Mouse (Mus musculus) kidney, adult 2 months (tissue): ENCODE results near the gene Slc28a1. TPM values are rescaled to one million over a fixed set of nuclear protein-coding genes. Genes with fewer than 3 reads are reported as not detected.
"Not testable (repeated sequence)": the region's sequence is repeated elsewhere in the genome, so short reads cannot be mapped to it uniquely, and the experiment has no call there.

Source experiments
- DNase-seq: peaks from one replicate; pipeline ENCODE4 v3.0.0; 2021
- H3K27ac ChIP-seq: fragments of 200-500 bp; 2 replicates; pipeline ENCODE4 v1.5.1; 2012; ENCODE audit warnings: low read depth, low read length, control low read depth, inconsistent platforms; ENCODE audit not compliant: insufficient read depth
- H3K27me3 ChIP-seq: fragments of 200-500 bp; replicated peaks from 2 replicates; pipeline ENCODE4 v1.6.1; 2012; ENCODE audit warnings: mild to moderate bottlenecking, moderate library complexity, low read length, inconsistent platforms; ENCODE audit not compliant: control insufficient read depth, insufficient read depth
- H3K36me3 ChIP-seq: fragments of 200-500 bp; 2 replicates; pipeline ENCODE4 v1.6.1; 2012; ENCODE audit warnings: mild to moderate bottlenecking, moderate library complexity, low read length, inconsistent platforms; ENCODE audit not compliant: control insufficient read depth, insufficient read depth
- H3K4me1 ChIP-seq: fragments of 200-500 bp; 2 replicates; pipeline ENCODE4 v1.6.1; 2011; ENCODE audit warnings: low read length; ENCODE audit not compliant: control insufficient read depth, insufficient read depth
- H3K4me3 ChIP-seq: fragments of 200-500 bp; 2 replicates; pipeline ENCODE4 v1.5.1; 2011; ENCODE audit warnings: mild to moderate bottlenecking, low read depth, low read length, control low read depth; ENCODE audit not compliant: insufficient read depth
- CTCF ChIP-seq: fragments of 200-500 bp; conservative IDR thresholded peaks from 2 replicates; pipeline ENCODE4 v1.5.1; 2011; ENCODE audit warnings: low read depth, mild to moderate bottlenecking, control low read depth, low read length, moderate library complexity, mixed read lengths; ENCODE audit not compliant: insufficient read depth, insufficient read length
- POLR2A ChIP-seq: fragments of 200-500 bp; IDR thresholded peaks from one replicate; pipeline ENCODE4 v1.6.1; 2011; ENCODE audit warnings: low read depth, low read length, control low read depth
- WGBS: fragments of 180-500 bp; shearing (Covaris S2); methylation state at CpG from one replicate; pipeline ENCODE4 v1.1.7; 2018; 5-methylcytosine and 5-hydroxymethylcytosine counted together
- polyA plus RNA-seq: library from polyadenylated mRNA; depleted of rRNA; stranded (reverse); fragments of >200 nt; gene quantifications from 2 replicates; pipeline ENCODE4 v1.2.3, GENCODE M21; 2012

Slc28a1 gene
- polyA plus RNA-seq, 1 experiment, result 18.8 TPM

DNA sequence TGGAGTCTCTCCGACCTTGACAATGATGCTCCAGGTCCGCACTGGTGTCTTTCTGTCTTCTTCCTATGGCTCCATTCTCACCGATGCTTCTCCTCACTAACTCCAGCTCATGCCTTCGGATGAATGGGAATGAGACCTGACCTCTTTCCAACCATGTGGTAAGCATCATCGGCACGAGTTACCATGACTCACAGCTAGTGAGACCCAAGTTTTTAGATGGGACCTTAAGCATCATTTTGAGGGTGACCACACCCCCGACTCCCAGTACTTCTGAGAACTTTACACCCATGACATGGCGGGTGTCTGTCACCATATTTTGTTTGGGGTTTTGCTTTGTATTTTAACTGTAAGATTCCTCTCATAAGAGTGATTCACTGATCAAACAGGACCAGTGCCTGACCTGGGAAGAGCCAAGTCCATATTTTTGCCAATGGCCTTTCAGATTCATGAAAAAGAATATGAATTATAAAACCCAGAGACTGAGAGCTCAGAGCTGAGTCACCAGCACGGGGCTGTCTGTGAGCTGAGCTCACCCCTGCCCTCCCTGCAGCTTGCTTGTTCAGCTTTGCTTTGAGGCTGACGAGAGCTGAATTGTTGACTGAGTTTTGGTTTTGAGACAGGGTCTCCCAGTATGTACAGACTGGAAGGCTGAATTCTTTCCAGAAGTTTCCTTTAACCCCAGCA lies 68.0 kb downstream of the Slc28a1 start:
- Histone ChIP-seq H3K27me3 (no peaks in the 10 kb centered on the region), H3K27ac (no peak overlapping the region), H3K4me3 (no peak overlapping the region), H3K36me3 (no peaks in the 10 kb centered on the region), H3K4me1 (peaks cover 8% of the 10 kb centered on the region)
- 88% methylated on average over 10 of the region's 10 CpGs for WGBS
- TF ChIP-seq CTCF, result no peak
- TF ChIP-seq POLR2A, result no peak
- no peak for DNase-seq

DNA sequence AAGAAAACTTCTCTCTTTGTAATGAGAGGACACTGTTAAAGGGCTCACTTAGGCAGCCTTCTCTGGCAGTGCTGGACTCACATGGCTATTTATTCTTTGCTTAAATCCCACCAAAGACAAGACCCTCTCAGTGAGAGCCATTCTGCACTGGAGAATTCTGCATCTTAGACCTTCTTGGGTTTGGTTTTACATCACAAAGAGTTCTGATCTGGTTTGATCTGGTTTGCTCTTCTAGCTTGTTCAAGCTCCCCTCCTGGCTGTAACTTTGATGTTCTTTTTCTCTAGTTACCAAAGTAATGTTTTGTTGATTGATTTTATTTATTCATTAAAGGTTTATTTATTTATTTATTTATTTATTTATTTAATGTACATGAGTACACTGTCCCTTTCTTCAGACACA lies 68.6 kb downstream of the Slc28a1 start:
- Histone ChIP-seq H3K27me3 (no peaks in the 10 kb centered on the region), H3K36me3 (no peaks in the 10 kb centered on the region), H3K4me1 (peaks cover 8% of the 10 kb centered on the region), H3K27ac (no peak overlapping the region), H3K4me3 (no peak overlapping the region)
- no peak for DNase-seq
- no peak for TF ChIP-seq POLR2A
- no peak for TF ChIP-seq CTCF

DNA sequence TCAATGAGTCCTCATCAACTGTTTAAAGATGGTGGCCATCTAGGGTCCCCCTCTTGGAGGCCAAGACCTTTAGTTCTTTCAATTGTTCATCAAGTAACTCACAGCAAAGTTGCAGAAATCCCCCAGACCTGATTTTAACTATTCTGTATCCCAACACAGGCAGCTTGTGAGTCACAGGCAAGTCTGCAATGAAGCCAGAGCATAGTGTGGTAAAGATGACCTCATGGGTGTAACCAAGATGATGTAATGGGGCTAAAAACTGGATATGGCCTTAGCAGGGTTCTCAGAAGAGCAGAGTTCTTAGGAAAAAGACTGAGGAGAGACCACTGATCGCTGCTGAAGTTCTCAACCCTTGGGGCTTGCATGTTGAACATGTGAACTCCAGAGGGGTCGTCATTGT lies 69.5 kb downstream of the Slc28a1 start:
- Histone ChIP-seq H3K4me3 (no peak overlapping the region), H3K27ac (no peak overlapping the region), H3K4me1 (peaks cover 8% of the 10 kb centered on the region), H3K27me3 (no peaks in the 10 kb centered on the region), H3K36me3 (no peaks in the 10 kb centered on the region)
- TF ChIP-seq POLR2A (no peak), CTCF (no peak)
- no peak for DNase-seq
- WGBS, result 93% methylated on average over 2 of the region's 2 CpGs

DNA sequence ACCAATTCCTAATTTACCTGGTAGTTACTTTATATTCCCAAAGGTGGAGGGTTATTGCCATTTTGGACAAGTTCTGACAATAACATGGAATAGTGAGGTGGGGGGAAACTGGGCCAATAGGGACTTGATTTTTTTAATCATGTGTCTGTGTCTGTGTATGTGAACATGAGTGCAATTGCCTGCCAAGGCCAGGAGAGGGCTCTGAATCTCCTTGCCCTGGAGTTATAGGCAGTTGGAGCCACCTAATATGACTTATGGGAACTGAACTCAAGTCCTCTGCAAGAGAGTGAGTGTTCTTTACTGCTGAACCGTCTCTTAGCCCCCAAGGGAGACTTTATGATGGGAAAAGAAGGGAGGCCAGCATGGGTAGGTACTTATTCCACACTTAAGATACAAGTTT lies 70.1 kb downstream of the Slc28a1 start:
- DNase-seq, result no peak
- 85% methylated on average over 1 of the region's 1 CpGs for WGBS
- Histone ChIP-seq H3K27me3 (no peaks in the 10 kb centered on the region), H3K4me1 (peaks cover 8% of the 10 kb centered on the region), H3K36me3 (no peaks in the 10 kb centered on the region), H3K4me3 (no peak overlapping the region), H3K27ac (no peak overlapping the region)
- TF ChIP-seq POLR2A (no peak), CTCF (no peak)

- not testable (repeated sequence) for H3K27me3 ChIP-seq, H3K4me3 ChIP-seq, H3K36me3 ChIP-seq, H3K27ac ChIP-seq, H3K4me1 ChIP-seq
- DNase-seq, result peak; percentile 86
Measured at GRCm38 (mm10) chr7:81186036-81186435, 71.4 kb downstream of the Slc28a1 start.

DNA sequence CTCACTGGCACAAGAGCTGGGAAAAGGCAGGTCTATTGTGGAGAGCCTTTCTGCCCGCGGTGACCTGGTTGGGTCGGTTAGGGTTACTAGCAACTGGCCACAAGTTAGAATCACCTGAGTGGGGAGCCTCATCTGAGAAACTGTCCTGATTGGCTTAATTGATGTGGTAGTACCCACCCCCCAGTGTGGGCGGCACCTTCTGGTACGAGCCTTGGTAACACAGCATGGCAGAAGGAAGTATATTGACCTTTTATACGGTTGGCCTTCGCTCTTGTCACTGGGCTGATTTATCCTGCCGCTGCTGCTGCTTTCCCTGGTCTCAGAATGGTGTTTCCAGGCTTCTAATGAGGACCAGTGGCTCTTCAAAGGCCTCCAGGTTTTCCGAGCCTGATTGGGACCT lies 74.6 kb downstream of the Slc28a1 start:
- DNase-seq, result no peak
- Histone ChIP-seq H3K4me1 (peaks cover 5% of the 10 kb centered on the region), H3K27me3 (no peaks in the 10 kb centered on the region), H3K27ac (no peak overlapping the region), H3K4me3 (no peak overlapping the region), H3K36me3 (no peaks in the 10 kb centered on the region)
- TF ChIP-seq CTCF (no peak), POLR2A (no peak)
- WGBS, result 78% methylated on average over 9 of the region's 9 CpGs

GRCm38 (mm10) chr7:81195509-81195908 lies 80.9 kb downstream of the Slc28a1 start:
- no peak for TF ChIP-seq CTCF
- no peak for TF ChIP-seq POLR2A
- 56% methylated on average over 4 of the region's 4 CpGs for WGBS
- no peaks in the 10 kb centered on the region for H3K4me1 ChIP-seq
- no peaks in the 10 kb centered on the region for H3K36me3 ChIP-seq
- no peaks in the 10 kb centered on the region for H3K27me3 ChIP-seq
- H3K27ac ChIP-seq, result no peak overlapping the region
- no peak overlapping the region for H3K4me3 ChIP-seq
- no peak for DNase-seq

GRCm38 (mm10) chr7:81196796-81197195 lies 82.2 kb downstream of the Slc28a1 start:
- no peaks in the 10 kb centered on the region for H3K4me1 ChIP-seq
- no peak overlapping the region for H3K27ac ChIP-seq
- no peak for TF ChIP-seq CTCF
- WGBS, result 87% methylated on average over 3 of the region's 3 CpGs
- H3K27me3 ChIP-seq, result no peaks in the 10 kb centered on the region
- DNase-seq, result no peak
- H3K36me3 ChIP-seq, result no peaks in the 10 kb centered on the region
- H3K4me3 ChIP-seq, result no peak overlapping the region
